In the genomic region with DNA sequence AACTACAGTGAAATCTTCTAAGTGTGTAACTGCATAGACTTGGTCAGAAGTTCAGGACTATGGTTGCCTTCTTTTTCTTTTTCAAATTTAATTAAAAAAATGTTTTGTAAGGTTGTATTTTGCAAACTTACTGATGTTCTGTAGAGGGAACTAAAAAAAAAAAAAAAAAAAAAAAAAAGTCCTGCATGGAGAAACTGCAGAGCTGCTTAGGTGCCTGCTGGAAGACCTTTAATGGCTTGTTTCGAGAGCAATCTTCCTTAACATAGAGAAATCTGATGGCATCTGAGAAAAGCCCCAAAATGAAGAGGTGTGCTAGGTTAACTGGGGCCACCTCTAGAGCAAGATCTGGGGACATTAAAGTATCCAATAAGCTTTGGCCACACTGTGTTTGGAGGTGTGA, we compare ENCODE assay signal across 9 mouse cellular contexts. TPM values are rescaled to one million over a fixed set of nuclear protein-coding genes. Genes with fewer than 3 reads are reported as not detected.
DNase-seq lines count a peak whose midpoint lies in the region; ATAC-seq lines count a peak whose summit lies in the region.
"Had no signal": no experiment of that assay in that cellular context is flagged by ENCODE, and none has a peak within 500 bp of the region (broad histone marks: within the 10 kb centered on the region; RNA-seq: fewer than 3 reads in every experiment).

No protein-coding gene starts in this region.

- peak overlapping the region; percentile 45 for H3K9ac ChIP-seq in kidney, embryonic 15.5 days
- H3K9ac ChIP-seq in embryonic facial prominence, embryonic 15.5 days = no peak overlapping the region
- peak overlapping the region; percentile 38 for H3K9ac ChIP-seq in intestine, embryonic 14.5 days (ENCODE audit: low read length)
- H3K9ac ChIP-seq in midbrain, embryonic 15.5 days = peak overlapping the region; percentile 61; the same call in 1 of the 2 replicates

- 19% methylated on average over 1 of the region's 1 CpGs for WGBS in kidney, embryonic 15.5 days
- 28% methylated on average over 1 of the region's 1 CpGs for WGBS in embryonic facial prominence, embryonic 15.5 days
- WGBS in intestine, embryonic 14.5 days = 15% methylated on average over 1 of the region's 1 CpGs
- 36% methylated on average over 1 of the region's 1 CpGs for WGBS in midbrain, embryonic 15.5 days

- H3K4me1 ChIP-seq in kidney, embryonic 15.5 days = peaks cover 39% of the 10 kb centered on the region
- peaks cover 28% of the 10 kb centered on the region for H3K4me1 ChIP-seq in embryonic facial prominence, embryonic 15.5 days
- H3K4me1 ChIP-seq in intestine, embryonic 14.5 days (replicated peaks; ENCODE audit: control insufficient read depth, insufficient read depth, low read length) = peaks cover 23% of the 10 kb centered on the region
- H3K4me1 ChIP-seq in midbrain, embryonic 15.5 days = peaks cover 40% of the 10 kb centered on the region

- peak overlapping the region; percentile 65 for H3K4me3 ChIP-seq in kidney, embryonic 15.5 days (replicated peaks)
- H3K4me3 ChIP-seq in embryonic facial prominence, embryonic 15.5 days (replicated peaks) = peak overlapping the region; percentile 59
- peak overlapping the region; percentile 83 for H3K4me3 ChIP-seq in intestine, embryonic 14.5 days (ENCODE audit: low read depth, low read length)
- H3K4me3 ChIP-seq in midbrain, embryonic 15.5 days = peak overlapping the region; percentile 71

- H3K27ac ChIP-seq in kidney, embryonic 15.5 days = no peak overlapping the region
- 0 out of 2 replicates have a peak overlapping the region, but pooled peaks have one; percentile 55 for H3K27ac ChIP-seq in embryonic facial prominence, embryonic 15.5 days (replicated peaks)
- H3K27ac ChIP-seq in intestine, embryonic 14.5 days (ENCODE audit: low read depth) = no peak overlapping the region
- H3K27ac ChIP-seq in midbrain, embryonic 15.5 days = no peak overlapping the region

- no peaks in the 10 kb centered on the region for H3K36me3 ChIP-seq in kidney, embryonic 15.5 days
- no peaks in the 10 kb centered on the region for H3K36me3 ChIP-seq in embryonic facial prominence, embryonic 15.5 days
- H3K36me3 ChIP-seq in intestine, embryonic 14.5 days (ENCODE audit: control insufficient read depth, insufficient read depth, low read length) = no peaks in the 10 kb centered on the region
- H3K36me3 ChIP-seq in midbrain, embryonic 15.5 days (replicated peaks) = no peaks in the 10 kb centered on the region
- H3K36me3 ChIP-seq: G1E had no signal

- peak overlapping the region; percentile 71 for H3K4me2 ChIP-seq in kidney, embryonic 15.5 days
- peak overlapping the region; percentile 58 for H3K4me2 ChIP-seq in embryonic facial prominence, embryonic 15.5 days (replicated peaks)
- peak overlapping the region; percentile 77 for H3K4me2 ChIP-seq in intestine, embryonic 14.5 days (ENCODE audit: low read length)
- H3K4me2 ChIP-seq in midbrain, embryonic 15.5 days = peak overlapping the region; percentile 66

- no peak for DNase-seq in kidney, postnatal 10 days
- DNase-seq in intestine, embryonic 14.5 days (ENCODE audit: low spot score) = no peak
- no peak for DNase-seq in layer of hippocampus, postnatal 36 days
- no peak for DNase-seq in urinary bladder, adult 2 months (ENCODE audit: low spot score)
- DNase-seq in cerebellum, postnatal 14 days = no peak

- no peak for ATAC-seq in kidney, embryonic 15.5 days (replicated peaks; ENCODE audit: low FRiP score)
- ATAC-seq in embryonic facial prominence, embryonic 15.5 days (ENCODE audit: insufficient number of reproducible peaks, low FRiP score, low TSS enrichment, low read depth) = no peak
- no peak for ATAC-seq in intestine, embryonic 14.5 days (replicated peaks; ENCODE audit: low FRiP score, low TSS enrichment, low read depth)
- ATAC-seq in midbrain, embryonic 15.5 days (replicated peaks) = no peak

- no peaks in the 10 kb centered on the region for H3K27me3 ChIP-seq in kidney, embryonic 15.5 days
- H3K27me3 ChIP-seq in embryonic facial prominence, embryonic 15.5 days = no peaks in the 10 kb centered on the region
- H3K27me3 ChIP-seq in intestine, embryonic 14.5 days (replicated peaks; ENCODE audit: control insufficient read depth, insufficient read depth, low read length) = no peaks in the 10 kb centered on the region
- H3K27me3 ChIP-seq in midbrain, embryonic 15.5 days (replicated peaks) = no peaks in the 10 kb centered on the region

- H3K9me3 ChIP-seq in kidney, embryonic 15.5 days (replicated peaks) = no peaks in the 10 kb centered on the region
- no peaks in the 10 kb centered on the region for H3K9me3 ChIP-seq in embryonic facial prominence, embryonic 15.5 days (replicated peaks)
- H3K9me3 ChIP-seq in intestine, embryonic 14.5 days (ENCODE audit: control insufficient read depth, low read length) = no peaks in the 10 kb centered on the region
- no peaks in the 10 kb centered on the region for H3K9me3 ChIP-seq in midbrain, embryonic 15.5 days

RNA-seq across cellular contexts. Expression of gene Map2k6, which starts 1.4 kb away (rescaled TPM):
- polyA plus RNA-seq in kidney, embryonic 15.5 days (2015; fragmentation: Nextera tagmentation; extraction: Ambion mirVana) = 21.9 and 22.9 TPM in 2 replicates
- polyA plus RNA-seq in embryonic facial prominence, embryonic 15.5 days (2015; fragmentation: Nextera tagmentation; extraction: Ambion mirVana) = 18.0 and 19.4 TPM in 2 replicates
- 25.5 and 26.4 TPM in 2 replicates for polyA plus RNA-seq in intestine, embryonic 14.5 days (2014; fragmentation: Nextera tagmentation; extraction: Ambion mirVana)
- 23.9 and 24.0 TPM in 2 replicates for polyA plus RNA-seq in midbrain, embryonic 15.5 days (2015; fragmentation: Nextera tagmentation; extraction: Ambion mirVana)
- 10 to 100 TPM; 32.4 to 35.5 TPM for total RNA-seq in layer of hippocampus, postnatal 36 days (2021)
- polyA plus RNA-seq in urinary bladder, adult 2 months (2012; rRNA removed) = 8.4 and 9.0 TPM in 2 replicates
- polyA plus RNA-seq: G1E had no signal
